Mouse (Mus musculus) stomach, embryonic 14.5 days (tissue): ENCODE measurements around the gene Efcab9. TPM values are rescaled to one million over a fixed set of nuclear protein-coding genes. Genes with fewer than 3 reads are reported as not detected.
"Not testable (repeated sequence)": the region's sequence is repeated elsewhere in the genome, so short reads cannot be mapped to it uniquely, and the experiment has no call there.

ENCODE experiments used
- ATAC-seq: fragments of 200-750 bp; cut with Nextera tagmentation; 2 replicates; pipeline ENCODE4 v1.8.0; 2017; ENCODE audit warnings: low read depth, moderate TSS enrichment; ENCODE audit not compliant: insufficient number of reproducible peaks, insufficient read depth, low FRiP score
- H3K27ac ChIP-seq: fragments of 300-500 bp; sonication (generic); 2 replicates; pipeline ENCODE4 v1.5.1; 2014; ENCODE audit warnings: mild to moderate bottlenecking, low read length, moderate library complexity, mixed read lengths
- H3K27me3 ChIP-seq: fragments of 300-500 bp; sonication (generic); 2 replicates; pipeline ENCODE4 v1.6.1; 2014; ENCODE audit warnings: low read length, control low read depth, mixed read lengths; ENCODE audit not compliant: control insufficient read depth, insufficient read depth
- H3K36me3 ChIP-seq: fragments of 300-500 bp; sonication (generic); 2 replicates; pipeline ENCODE4 v1.6.1; 2014; ENCODE audit warnings: mild to moderate bottlenecking, control low read depth, low read length, moderate library complexity, mixed read lengths; ENCODE audit not compliant: control insufficient read depth, insufficient read depth
- H3K4me1 ChIP-seq: fragments of 300-500 bp; sonication (generic); 2 replicates; pipeline ENCODE4 v1.6.1; 2014; ENCODE audit warnings: low read length, control low read depth, mixed read lengths; ENCODE audit not compliant: control insufficient read depth, insufficient read depth
- H3K4me2 ChIP-seq: fragments of 300-500 bp; sonication (generic); replicated peaks from 2 replicates; pipeline ENCODE4 v1.6.1; 2014; ENCODE audit warnings: low read depth, low read length, control low read depth
- H3K4me3 ChIP-seq: fragments of 300-500 bp; sonication (generic); 2 replicates; pipeline ENCODE4 v1.5.1; 2014; ENCODE audit warnings: low read depth, low read length, control low read depth
- H3K9ac ChIP-seq: fragments of 300-500 bp; sonication (generic); replicated peaks from 2 replicates; pipeline ENCODE4 v1.6.1; 2014; ENCODE audit warnings: low read depth, mild to moderate bottlenecking, control low read depth, low read length, moderate library complexity, mixed read lengths
- H3K9me3 ChIP-seq: fragments of 300-500 bp; sonication (generic); 2 replicates; pipeline ENCODE4 v1.6.1; 2016; ENCODE audit warnings: low read depth, low read length, control low read depth; ENCODE audit not compliant: control insufficient read depth
- WGBS: fragments of 180-500 bp; shearing (Covaris S2); extraction: QIAGEN DNeasy Blood & Tissue Kit; methylation state at CpG from one replicate; pipeline ENCODE4 v1.1.7; 2014; 5-methylcytosine and 5-hydroxymethylcytosine counted together
- polyA plus RNA-seq: library from polyadenylated mRNA; unstranded; fragments of >200 nt; fragmentation: Nextera tagmentation; extraction: Ambion mirVana; gene quantifications from 2 replicates; pipeline ENCODE4 v1.2.1, GENCODE M21; 2014

Gene Efcab9
- polyA plus RNA-seq, 1 experiment from 2014 or later = 0.58 TPM

GRCm38 (mm10) chr11:32524122-32524920 is 7.6 kb downstream of the Efcab9 start:
- Histone ChIP-seq H3K4me2 (no peak overlapping the region), H3K4me3 (no peak overlapping the region), H3K9me3 (no peaks in the 10 kb centered on the region), H3K27me3 (no peaks in the 10 kb centered on the region), H3K27ac (no peak overlapping the region), H3K9ac (no peak overlapping the region), H3K36me3 (no peaks in the 10 kb centered on the region; the same call in 1 of the 2 replicates), H3K4me1 (no peaks in the 10 kb centered on the region)
- 84% methylated on average over 11 of the region's 11 CpGs for WGBS
- ATAC-seq = no peak

GRCm38 (mm10) chr11:32521246-32521645 is 10.6 kb downstream of the Efcab9 start:
- H3K4me1 ChIP-seq = no peaks in the 10 kb centered on the region
- ATAC-seq = no peak
- WGBS = 77% methylated on average over 2 of the region's 2 CpGs
- no peak overlapping the region for H3K9ac ChIP-seq
- no peaks in the 10 kb centered on the region for H3K27me3 ChIP-seq
- no peak overlapping the region for H3K4me3 ChIP-seq
- H3K4me2 ChIP-seq = no peak overlapping the region
- H3K9me3 ChIP-seq = no peaks in the 10 kb centered on the region
- peaks cover 8% of the 10 kb centered on the region; the same call in 1 of the 2 replicates for H3K36me3 ChIP-seq
- no peak overlapping the region for H3K27ac ChIP-seq

- H3K27ac ChIP-seq = no peak overlapping the region
- peaks cover 11% of the 10 kb centered on the region; the same call in 1 of the 2 replicates for H3K36me3 ChIP-seq
- no peak overlapping the region for H3K4me3 ChIP-seq
- no peaks in the 10 kb centered on the region for H3K9me3 ChIP-seq
- no peak overlapping the region for H3K9ac ChIP-seq
- H3K4me2 ChIP-seq = no peak overlapping the region
- no peak for ATAC-seq
- WGBS = 92% methylated on average over 1 of the region's 1 CpGs
- no peaks in the 10 kb centered on the region for H3K27me3 ChIP-seq
- H3K4me1 ChIP-seq = no peaks in the 10 kb centered on the region
These were observed 12.5 kb downstream of the Efcab9 start for GRCm38 (mm10) chr11:32519354-32519753.

- H3K27me3 ChIP-seq = no peaks in the 10 kb centered on the region
- peaks cover 11% of the 10 kb centered on the region; the same call in 1 of the 2 replicates for H3K36me3 ChIP-seq
- WGBS = 91% methylated on average over 4 of the region's 4 CpGs
- no peak overlapping the region for H3K4me3 ChIP-seq
- no peak overlapping the region for H3K27ac ChIP-seq
- H3K4me2 ChIP-seq = no peak overlapping the region
- no peaks in the 10 kb centered on the region for H3K4me1 ChIP-seq
- no peak overlapping the region for H3K9ac ChIP-seq
- no peaks in the 10 kb centered on the region for H3K9me3 ChIP-seq
- ATAC-seq = no peak
These were observed 13.1 kb downstream of the Efcab9 start for GRCm38 (mm10) chr11:32518770-32519169.

GRCm38 (mm10) chr11:32516916-32517712 is 14.8 kb downstream of the Efcab9 start:
- Histone ChIP-seq H3K36me3 (peaks cover 11% of the 10 kb centered on the region; the same call in 1 of the 2 replicates), H3K9ac (no peak overlapping the region), H3K4me2 (no peak overlapping the region), H3K27me3 (no peaks in the 10 kb centered on the region), H3K9me3 (no peaks in the 10 kb centered on the region), H3K4me1 (no peaks in the 10 kb centered on the region), H3K27ac (no peak overlapping the region), H3K4me3 (no peak overlapping the region)
- 86% methylated on average over 8 of the region's 8 CpGs for WGBS
- ATAC-seq = no peak

GRCm38 (mm10) chr11:32516091-32516490 is 15.8 kb downstream of the Efcab9 start:
- Histone ChIP-seq H3K27ac (no peak overlapping the region), H3K36me3 (peaks cover 11% of the 10 kb centered on the region; the same call in 1 of the 2 replicates), H3K9ac (no peak overlapping the region), H3K4me3 (no peak overlapping the region), H3K9me3 (no peaks in the 10 kb centered on the region), H3K27me3 (no peaks in the 10 kb centered on the region), H3K4me2 (no peak overlapping the region), H3K4me1 (no peaks in the 10 kb centered on the region)
- WGBS = 94% methylated on average over 12 of the region's 12 CpGs
- no peak for ATAC-seq

- not testable (repeated sequence) for H3K9me3 ChIP-seq, H3K27me3 ChIP-seq, ATAC-seq, H3K4me1 ChIP-seq, H3K4me3 ChIP-seq, H3K27ac ChIP-seq, H3K9ac ChIP-seq, H3K4me2 ChIP-seq
- WGBS = 86% methylated on average over 5 of the region's 5 CpGs
- peaks cover 11% of the 10 kb centered on the region; the same call in 1 of the 2 replicates for H3K36me3 ChIP-seq
These were observed 17.0 kb downstream of the Efcab9 start for GRCm38 (mm10) chr11:32514853-32515252.

- Histone ChIP-seq H3K27ac (no peak overlapping the region), H3K4me1 (no peaks in the 10 kb centered on the region), H3K36me3 (0 out of 2 replicates have a peak, but pooled peaks cover under 1% of the 10 kb centered on the region), H3K9ac (no peak overlapping the region), H3K4me3 (no peak overlapping the region), H3K27me3 (no peaks in the 10 kb centered on the region), H3K4me2 (no peak overlapping the region), H3K9me3 (no peaks in the 10 kb centered on the region)
- no peak for ATAC-seq
- WGBS = 85% methylated on average over 1 of the region's 1 CpGs
These were observed 21.0 kb downstream of the Efcab9 start for GRCm38 (mm10) chr11:32510930-32511329.
